Mouse (Mus musculus): ENCODE data around the gene Nprl2. TPM values are rescaled to one million over a fixed set of nuclear protein-coding genes. Genes with fewer than 3 reads are reported as not detected.
"Not testable (repeated sequence)": the region's sequence is repeated elsewhere in the genome, so short reads cannot be mapped to it uniquely, and the experiment has no call there.

The Nprl2 gene
- polyA plus RNA-seq, 1 experiment: 83.5 TPM

DNA sequence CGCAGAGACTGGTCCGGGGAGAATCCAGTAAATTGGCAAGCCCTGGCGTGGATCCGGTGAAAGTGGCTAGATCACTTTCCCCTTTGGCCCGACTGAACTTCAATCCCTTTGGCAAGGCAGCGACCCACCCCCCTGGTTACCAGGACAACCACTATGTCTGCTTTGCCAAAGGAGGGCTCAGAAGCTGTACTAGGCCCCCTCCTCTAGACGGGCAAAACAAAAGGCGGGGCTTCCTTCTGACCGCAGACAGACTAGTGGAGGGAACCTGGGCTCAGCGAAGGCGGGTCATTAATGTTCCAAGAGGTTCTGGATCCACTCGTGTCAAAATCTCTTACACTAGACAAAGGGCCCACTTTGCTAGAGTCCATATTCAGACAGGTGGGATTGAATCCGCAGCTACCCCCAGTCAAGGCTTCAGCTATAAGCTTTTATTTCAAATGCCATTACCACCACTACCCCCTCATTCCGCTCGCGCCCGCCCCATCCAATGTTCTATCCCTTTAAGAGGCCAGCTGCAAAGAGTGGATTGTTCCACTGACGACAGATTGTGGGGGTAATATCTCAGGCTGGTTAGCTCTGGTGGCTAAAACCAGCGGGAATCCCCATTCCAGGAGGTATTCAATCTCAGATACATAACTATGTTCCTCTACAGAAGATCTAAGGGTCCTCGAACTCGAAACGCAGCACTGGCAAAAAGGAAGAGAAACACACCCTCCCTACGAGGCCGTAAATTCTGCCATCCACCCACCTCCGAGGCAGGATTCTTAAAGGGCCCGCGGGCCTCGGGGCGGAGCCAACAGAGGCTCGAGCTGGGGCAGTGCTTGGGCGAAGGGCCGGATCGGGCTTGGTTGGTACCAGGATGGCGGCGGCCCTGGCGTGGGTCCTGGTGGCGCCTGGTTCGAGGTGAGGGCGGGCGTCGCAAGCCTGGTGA is 26.6 kb downstream of the Nprl2 start:
- Histone ChIP-seq H3K27ac (ENCODE audit: control insufficient read depth, insufficient read depth, low read length) (no peak overlapping the region), H3K4me3 (ENCODE audit: control insufficient read depth, insufficient read depth, low read length) (peak overlapping the region; percentile 85), H3K27me3 (ENCODE audit: control insufficient read depth, insufficient read depth, low read length) (no peaks in the 10 kb centered on the region), H3K36me3 (ENCODE audit: control insufficient read depth, insufficient read depth, low read length) (no peaks in the 10 kb centered on the region; the same call in 1 of the 2 replicates), H3K4me1 (replicated peaks; ENCODE audit: control insufficient read depth, insufficient read depth, low read length) (peaks cover 34% of the 10 kb centered on the region)
- DNase-seq: peak; percentile 81
- 1% methylated on average over 41 of the region's 41 CpGs for WGBS
- TF ChIP-seq CTCF (IDR thresholded peaks at IDR 0.05; ENCODE audit: borderline replicate concordance, control insufficient read depth, extremely low read depth, insufficient read depth, low read length, poor library complexity): no peak
- TF ChIP-seq POLR2A (IDR thresholded peaks at IDR 0.05; ENCODE audit: control insufficient read depth, extremely low read depth, insufficient read depth, low read length, poor library complexity): 0 out of 2 replicates have a peak, but pooled peaks have one; percentile 4

DNA sequence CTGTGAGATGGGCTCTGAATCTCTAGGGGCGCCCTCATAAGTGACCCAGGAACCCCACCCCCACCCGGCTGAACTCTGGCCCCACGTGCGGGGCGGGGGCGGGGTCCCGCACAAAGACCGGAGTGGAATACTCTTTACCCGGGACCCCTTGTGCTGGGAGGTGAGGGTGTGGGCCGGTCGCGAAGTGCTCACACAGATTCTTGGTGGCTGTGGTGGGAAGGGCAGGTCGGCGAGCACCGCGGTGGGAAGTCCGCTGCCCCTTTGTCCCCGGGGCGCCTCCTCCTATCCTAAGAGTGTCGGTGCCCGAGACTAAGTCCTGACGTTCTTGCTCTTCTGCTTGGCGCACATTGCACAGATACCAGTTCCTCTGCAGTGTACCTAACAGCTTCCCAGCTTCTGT is 27.2 kb downstream of the Nprl2 start:
- peaks cover 29% of the 10 kb centered on the region for H3K4me1 ChIP-seq (replicated peaks; ENCODE audit: control insufficient read depth, insufficient read depth, low read length)
- no peaks in the 10 kb centered on the region for H3K27me3 ChIP-seq (ENCODE audit: control insufficient read depth, insufficient read depth, low read length)
- under 1% methylated on average over 23 of the region's 23 CpGs for WGBS
- no peak for DNase-seq
- TF ChIP-seq POLR2A (IDR thresholded peaks at IDR 0.05; ENCODE audit: control insufficient read depth, extremely low read depth, insufficient read depth, low read length, poor library complexity) (no peak), CTCF (IDR thresholded peaks at IDR 0.05; ENCODE audit: borderline replicate concordance, control insufficient read depth, extremely low read depth, insufficient read depth, low read length, poor library complexity) (0 out of 2 replicates have a peak, but pooled peaks have one; percentile 14)
- peak overlapping the region; percentile 85 for H3K4me3 ChIP-seq (ENCODE audit: control insufficient read depth, insufficient read depth, low read length)
- H3K27ac ChIP-seq (ENCODE audit: control insufficient read depth, insufficient read depth, low read length): no peak overlapping the region
- no peaks in the 10 kb centered on the region; the same call in 1 of the 2 replicates for H3K36me3 ChIP-seq (ENCODE audit: control insufficient read depth, insufficient read depth, low read length)

DNA sequence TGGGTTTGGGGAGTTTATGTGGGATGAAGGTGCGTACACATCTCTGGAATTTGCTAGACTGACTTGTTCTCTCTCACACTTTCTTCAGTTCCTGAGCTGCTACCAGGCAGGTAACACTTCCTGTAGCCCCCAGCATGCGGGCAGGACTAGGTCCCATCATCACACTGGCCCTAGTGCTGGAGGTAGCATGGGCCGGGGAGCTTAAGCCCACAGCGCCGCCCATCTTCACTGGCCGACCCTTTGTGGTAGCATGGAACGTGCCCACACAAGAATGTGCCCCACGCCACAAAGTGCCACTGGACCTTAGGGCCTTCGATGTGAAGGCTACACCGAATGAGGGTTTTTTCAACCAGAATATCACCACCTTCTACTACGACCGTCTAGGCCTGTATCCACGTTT is 28.0 kb downstream of the Nprl2 start:
- WGBS: 80% methylated on average over 13 of the region's 13 CpGs
- peaks cover 28% of the 10 kb centered on the region for H3K4me1 ChIP-seq (replicated peaks; ENCODE audit: control insufficient read depth, insufficient read depth, low read length)
- TF ChIP-seq CTCF (IDR thresholded peaks at IDR 0.05; ENCODE audit: borderline replicate concordance, control insufficient read depth, extremely low read depth, insufficient read depth, low read length, poor library complexity): no peak
- TF ChIP-seq POLR2A (IDR thresholded peaks at IDR 0.05; ENCODE audit: control insufficient read depth, extremely low read depth, insufficient read depth, low read length, poor library complexity): no peak

DNA sequence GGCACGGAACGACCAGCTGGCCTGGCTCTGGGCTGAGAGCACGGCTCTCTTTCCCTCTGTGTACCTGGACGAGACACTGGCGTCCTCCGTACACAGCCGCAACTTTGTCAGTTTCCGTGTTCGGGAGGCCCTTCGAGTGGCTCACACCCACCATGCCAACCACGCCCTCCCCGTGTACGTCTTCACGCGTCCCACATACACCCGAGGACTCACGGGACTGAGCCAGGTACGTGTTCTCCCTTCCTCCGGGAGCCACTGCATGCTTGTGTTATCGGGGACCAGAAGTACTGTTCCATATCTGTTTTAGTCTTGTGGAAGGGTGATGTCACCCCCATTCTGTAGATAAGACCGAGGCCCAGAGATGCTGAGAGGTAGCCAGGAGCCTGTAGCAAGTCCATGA is 28.8 kb downstream of the Nprl2 start:
- WGBS: 97% methylated on average over 21 of the region's 21 CpGs
- Histone ChIP-seq H3K4me3 (ENCODE audit: control insufficient read depth, insufficient read depth, low read length) (no peak overlapping the region), H3K36me3 (ENCODE audit: control insufficient read depth, insufficient read depth, low read length) (no peaks in the 10 kb centered on the region), H3K4me1 (replicated peaks; ENCODE audit: control insufficient read depth, insufficient read depth, low read length) (peaks cover 22% of the 10 kb centered on the region), H3K27ac (ENCODE audit: control insufficient read depth, insufficient read depth, low read length) (no peak overlapping the region), H3K27me3 (ENCODE audit: control insufficient read depth, insufficient read depth, low read length) (no peaks in the 10 kb centered on the region)
- no peak for DNase-seq
- TF ChIP-seq CTCF (IDR thresholded peaks at IDR 0.05; ENCODE audit: borderline replicate concordance, control insufficient read depth, extremely low read depth, insufficient read depth, low read length, poor library complexity): no peak
- no peak for TF ChIP-seq POLR2A (IDR thresholded peaks at IDR 0.05; ENCODE audit: control insufficient read depth, extremely low read depth, insufficient read depth, low read length, poor library complexity)

More for the DNA sequence above, 28.0 kb downstream of the Nprl2 start:
- Histone ChIP-seq H3K4me3 (ENCODE audit: control insufficient read depth, insufficient read depth, low read length) (peak overlapping the region; percentile 13; the same call in 1 of the 2 replicates), H3K27me3 (ENCODE audit: control insufficient read depth, insufficient read depth, low read length) (no peaks in the 10 kb centered on the region), H3K27ac (ENCODE audit: control insufficient read depth, insufficient read depth, low read length) (no peak overlapping the region), H3K36me3 (ENCODE audit: control insufficient read depth, insufficient read depth, low read length) (no peaks in the 10 kb centered on the region; the same call in 1 of the 2 replicates)
- no peak for DNase-seq

DNA sequence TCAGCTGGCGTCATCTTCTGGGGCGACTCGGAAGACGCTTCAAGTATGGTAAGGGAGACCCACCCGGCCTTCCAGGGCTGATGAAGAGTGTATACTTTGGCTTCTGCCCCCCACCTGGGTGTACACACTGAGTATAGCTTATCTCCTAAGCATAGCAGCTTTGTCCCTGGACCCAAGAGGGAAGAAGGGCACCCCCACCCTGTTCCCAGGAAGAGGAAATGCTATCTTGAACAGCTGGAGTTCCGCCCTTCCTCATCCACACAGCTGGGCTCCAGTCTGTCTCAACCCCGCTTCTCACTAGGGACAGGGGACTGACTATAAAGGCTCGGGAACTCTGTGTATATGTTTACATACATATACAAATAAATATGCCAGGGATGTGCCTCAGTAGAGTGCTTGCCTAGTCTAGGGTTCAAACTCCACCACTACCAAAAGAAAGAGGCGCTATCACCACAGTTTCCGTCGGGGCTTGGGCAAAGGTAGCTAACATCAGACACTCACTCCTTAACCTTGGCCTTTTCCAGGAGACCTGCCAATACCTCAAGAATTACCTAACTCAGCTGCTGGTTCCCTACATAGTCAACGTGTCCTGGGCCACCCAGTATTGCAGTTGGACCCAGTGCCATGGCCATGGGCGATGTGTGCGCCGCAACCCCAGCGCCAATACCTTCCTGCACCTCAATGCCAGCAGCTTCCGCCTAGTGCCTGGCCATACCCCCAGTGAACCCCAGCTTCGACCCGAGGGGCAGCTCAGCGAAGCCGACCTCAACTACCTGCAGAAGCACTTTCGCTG is 29.7 kb downstream of the Nprl2 start:
- Histone ChIP-seq H3K36me3 (ENCODE audit: control insufficient read depth, insufficient read depth, low read length) (no peaks in the 10 kb centered on the region), H3K4me1 (replicated peaks; ENCODE audit: control insufficient read depth, insufficient read depth, low read length) (peaks cover 22% of the 10 kb centered on the region), H3K27ac (ENCODE audit: control insufficient read depth, insufficient read depth, low read length) (no peak overlapping the region), H3K4me3 (ENCODE audit: control insufficient read depth, insufficient read depth, low read length) (no peak overlapping the region), H3K27me3 (ENCODE audit: control insufficient read depth, insufficient read depth, low read length) (no peaks in the 10 kb centered on the region)
- no peak for TF ChIP-seq POLR2A (IDR thresholded peaks at IDR 0.05; ENCODE audit: control insufficient read depth, extremely low read depth, insufficient read depth, low read length, poor library complexity)
- no peak for TF ChIP-seq CTCF (IDR thresholded peaks at IDR 0.05; ENCODE audit: borderline replicate concordance, control insufficient read depth, extremely low read depth, insufficient read depth, low read length, poor library complexity)
- WGBS: 93% methylated on average over 22 of the region's 22 CpGs
- no peak for DNase-seq

DNA sequence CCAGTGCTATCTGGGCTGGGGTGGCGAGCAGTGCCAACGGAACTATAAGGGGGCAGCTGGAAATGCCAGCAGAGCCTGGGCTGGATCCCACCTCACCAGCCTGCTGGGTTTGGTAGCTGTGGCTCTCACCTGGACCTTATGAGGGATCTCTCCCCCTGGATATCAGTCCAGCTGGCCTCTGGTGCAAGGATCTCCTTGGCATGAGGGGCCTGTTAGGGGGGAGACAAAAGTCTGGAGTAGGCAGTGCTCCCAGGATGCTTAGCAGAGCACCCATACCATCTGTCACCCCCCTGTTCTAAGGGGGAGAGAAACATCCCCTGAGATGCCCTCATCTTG is 30.3 kb downstream of the Nprl2 start:
- Histone ChIP-seq H3K27ac (ENCODE audit: control insufficient read depth, insufficient read depth, low read length) (no peak overlapping the region), H3K27me3 (ENCODE audit: control insufficient read depth, insufficient read depth, low read length) (no peaks in the 10 kb centered on the region), H3K36me3 (ENCODE audit: control insufficient read depth, insufficient read depth, low read length) (no peaks in the 10 kb centered on the region), H3K4me3 (ENCODE audit: control insufficient read depth, insufficient read depth, low read length) (no peak overlapping the region), H3K4me1 (replicated peaks; ENCODE audit: control insufficient read depth, insufficient read depth, low read length) (peaks cover 22% of the 10 kb centered on the region)
- WGBS: 93% methylated on average over 2 of the region's 2 CpGs
- TF ChIP-seq POLR2A (IDR thresholded peaks at IDR 0.05; ENCODE audit: control insufficient read depth, extremely low read depth, insufficient read depth, low read length, poor library complexity) (no peak), CTCF (IDR thresholded peaks at IDR 0.05; ENCODE audit: borderline replicate concordance, control insufficient read depth, extremely low read depth, insufficient read depth, low read length, poor library complexity) (no peak)
- DNase-seq: no peak

DNA sequence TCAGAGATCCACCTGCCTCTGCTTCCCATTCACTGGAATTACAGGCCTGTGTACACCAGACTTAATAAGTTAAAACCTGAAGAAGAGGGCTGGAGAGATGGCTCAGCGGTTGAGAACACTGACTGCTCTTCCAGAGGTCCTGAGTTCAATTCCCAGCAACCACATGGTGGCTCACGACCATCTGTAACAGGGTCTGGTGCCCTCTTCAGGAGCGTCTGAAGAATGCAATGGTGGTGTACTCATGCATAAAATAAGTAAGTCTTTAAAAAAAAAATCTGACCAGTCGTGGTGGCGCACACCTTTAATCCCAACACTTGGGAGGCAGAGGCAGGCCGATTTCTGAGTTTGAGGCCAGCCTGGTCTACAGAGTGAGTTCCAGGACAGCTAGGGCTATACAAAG is 31.7 kb downstream of the Nprl2 start:
- H3K36me3 ChIP-seq (ENCODE audit: control insufficient read depth, insufficient read depth, low read length); H3K4me3 ChIP-seq (ENCODE audit: control insufficient read depth, insufficient read depth, low read length); H3K27me3 ChIP-seq (ENCODE audit: control insufficient read depth, insufficient read depth, low read length); H3K27ac ChIP-seq (ENCODE audit: control insufficient read depth, insufficient read depth, low read length); DNase-seq: not testable (repeated sequence)
- peaks cover 12% of the 10 kb centered on the region for H3K4me1 ChIP-seq (replicated peaks; ENCODE audit: control insufficient read depth, insufficient read depth, low read length)
- WGBS: 94% methylated on average over 6 of the region's 6 CpGs
